Comparison of ENCODE assay signal across 29 mouse cellular contexts in genomic region chr3:22040627-22041026, GRCm38 (mm10). TPM values are rescaled to one million over a fixed set of nuclear protein-coding genes. Genes with fewer than 3 reads are reported as not detected.
DNase-seq lines count a peak whose midpoint lies in the region; ATAC-seq and TF ChIP-seq lines count a peak whose summit lies in the region.
"Had no signal": no experiment of that assay in that cellular context is flagged by ENCODE, and none has a peak within 500 bp of the region (broad histone marks: within the 10 kb centered on the region; RNA-seq: fewer than 3 reads in every experiment).

No protein-coding gene starts in this region.

- no peak for TF ChIP-seq CTCF in midbrain, postnatal 0 days (IDR thresholded peaks at IDR 0.05)

- no peak overlapping the region for H3K4me3 ChIP-seq in midbrain, embryonic 15.5 days
- H3K4me3 ChIP-seq in midbrain, postnatal 0 days (ENCODE audit: low read depth, low read length), result no peak overlapping the region
- H3K4me3 ChIP-seq: embryonic facial prominence, embryonic 12.5 days; heart, adult 2 months; heart, embryonic 12.5 days; neural tube, embryonic 15.5 days had no signal

- no peaks in the 10 kb centered on the region for H3K9me3 ChIP-seq in midbrain, embryonic 15.5 days
- H3K9me3 ChIP-seq in midbrain, postnatal 0 days (ENCODE audit: low read length), result no peaks in the 10 kb centered on the region
- H3K9me3 ChIP-seq: embryonic facial prominence, embryonic 12.5 days; neural tube, embryonic 15.5 days had no signal

- no peaks in the 10 kb centered on the region for H3K4me1 ChIP-seq in midbrain, embryonic 15.5 days
- H3K4me1 ChIP-seq in midbrain, postnatal 0 days (ENCODE audit: insufficient read depth, low read length), result no peaks in the 10 kb centered on the region
- H3K4me1 ChIP-seq: embryonic facial prominence, embryonic 12.5 days; neural tube, embryonic 15.5 days had no signal

- no peaks in the 10 kb centered on the region for H3K36me3 ChIP-seq in midbrain, embryonic 15.5 days (replicated peaks)
- H3K36me3 ChIP-seq in midbrain, postnatal 0 days (ENCODE audit: insufficient read depth, low read length), result no peaks in the 10 kb centered on the region
- H3K36me3 ChIP-seq: embryonic facial prominence, embryonic 12.5 days; heart, embryonic 12.5 days; neural tube, embryonic 15.5 days had no signal

- 0 out of 2 replicates have a peak, but pooled peaks have one; percentile 20 for ATAC-seq in midbrain, embryonic 15.5 days (replicated peaks)
- no peak for ATAC-seq in midbrain, postnatal 0 days (ENCODE audit: low FRiP score)
- ATAC-seq in CD4-positive, CD25-positive, alpha-beta regulatory T cell, adult 4 months, result peak; percentile 96
- ATAC-seq: forebrain, embryonic 14.5 days had no signal

- H3K9ac ChIP-seq in midbrain, embryonic 15.5 days, result no peak overlapping the region
- H3K9ac ChIP-seq in midbrain, postnatal 0 days (replicated peaks; ENCODE audit: low read length, poor library complexity, severe bottlenecking), result no peak overlapping the region
- H3K9ac ChIP-seq: embryonic facial prominence, embryonic 12.5 days; heart, embryonic 12.5 days; hindbrain, embryonic 14.5 days; liver, embryonic 14.5 days; neural tube, embryonic 15.5 days had no signal

- no peaks in the 10 kb centered on the region for H3K27me3 ChIP-seq in midbrain, embryonic 15.5 days (replicated peaks)
- H3K27me3 ChIP-seq in midbrain, postnatal 0 days (ENCODE audit: insufficient read depth, low read length), result no peaks in the 10 kb centered on the region
- H3K27me3 ChIP-seq: embryonic facial prominence, embryonic 12.5 days; heart, embryonic 12.5 days; neural tube, embryonic 15.5 days had no signal

- WGBS in midbrain, embryonic 15.5 days, result 38% methylated on average over 6 of the region's 6 CpGs
- 51% methylated on average over 6 of the region's 6 CpGs for WGBS in midbrain, postnatal 0 days

- no peak for DNase-seq in midbrain, postnatal 0 days (ENCODE audit: low spot score)
- DNase-seq in ZHBTc4 (ENCODE audit: low read depth, low spot score), result peak; percentile 53
- peak; percentile 66 for DNase-seq in naive thymus-derived CD4-positive, alpha-beta T cell, adult 2 months (ENCODE audit: low read depth)
- no peak for DNase-seq in Muller cell, postnatal 12 days (ENCODE audit: inconsistent ontology term)
- no peak for DNase-seq in urinary bladder, postnatal 25 days (ENCODE audit: low spot score)
- DNase-seq: adrenal gland, postnatal 10 days; cerebellum, adult 11 months; cerebellum, adult 9-10 months; cerebellum, postnatal 36 days; embryo, embryonic 11 days; gastrocnemius, postnatal 36 days; heart, adult 2 months; kidney, adult 8-10 months; kidney, postnatal 10 days; liver; lung, adult 2 months; lung, postnatal 10 days; retina, postnatal 1 day; right cerebral cortex, postnatal 14 days; thymus, postnatal 25 days had no signal

- no peak overlapping the region for H3K4me2 ChIP-seq in midbrain, embryonic 15.5 days
- no peak overlapping the region for H3K4me2 ChIP-seq in midbrain, postnatal 0 days (ENCODE audit: low read depth, low read length, poor library complexity, severe bottlenecking)
- H3K4me2 ChIP-seq: embryonic facial prominence, embryonic 12.5 days; heart, embryonic 12.5 days; hindbrain, embryonic 14.5 days; neural tube, embryonic 15.5 days had no signal

- H3K27ac ChIP-seq in midbrain, embryonic 15.5 days, result no peak overlapping the region
- no peak overlapping the region for H3K27ac ChIP-seq in midbrain, postnatal 0 days (ENCODE audit: low read depth, low read length)
- H3K27ac ChIP-seq: embryonic facial prominence, embryonic 12.5 days; heart, adult 2 months; hindbrain, embryonic 14.5 days; liver, embryonic 14.5 days; macrophage; neural tube, embryonic 15.5 days had no signal

RNA-seq across cellular contexts. Expression of gene Tbl1xr1, which starts 35.8 kb away (rescaled TPM):
- 16.1 and 16.2 TPM in 2 replicates for polyA plus RNA-seq in midbrain, embryonic 15.5 days (2015; fragmentation: Nextera tagmentation; extraction: Ambion mirVana)
- total RNA-seq in midbrain, postnatal 0 days (2014; rRNA removed), result 29.3 and 39.2 TPM in 2 replicates
- polyA plus RNA-seq in midbrain, postnatal 0 days (2015; fragmentation: Nextera tagmentation; extraction: Ambion mirVana), result 11.6 and 12.7 TPM in 2 replicates
- 10 to 100 TPM; 21.6 to 25.6 TPM for polyA plus RNA-seq in CD4-positive, CD25-positive, alpha-beta regulatory T cell, adult 4 months (2017; shearing (Covaris generic))

Comparison
In these comparisons a context has a peak if more than half of its experiments do, and no peak if none do; other contexts are left out.
1. DNase-seq: peak in ZHBTc4 (single experiment) and naive thymus-derived CD4-positive, alpha-beta T cell, adult 2 months (single experiment); none in midbrain, postnatal 0 days (single experiment), Muller cell, postnatal 12 days (single experiment) and urinary bladder, postnatal 25 days (single experiment).